Mouse (Mus musculus) hindbrain, embryonic 10.5 days (tissue): Measurements from ENCODE around the gene Ltbp3. TPM values are rescaled to one million over a fixed set of nuclear protein-coding genes. Genes with fewer than 3 reads are reported as not detected.

Experiments
- DNase-seq: peaks from one replicate; pipeline ENCODE4 v3.0.0-alpha.2; 2017; ENCODE audit warnings: low spot score
- H3K27ac ChIP-seq: fragments of 300-500 bp; sonication (generic); 2 replicates; pipeline ENCODE4 v1.5.1; 2016; ENCODE audit warnings: mild to moderate bottlenecking, moderate library complexity
- H3K27me3 ChIP-seq: fragments of 300-500 bp; sonication (generic); 2 replicates; pipeline ENCODE4 v1.6.1; 2016; ENCODE audit warnings: mild to moderate bottlenecking; ENCODE audit not compliant: poor library complexity, insufficient read depth, severe bottlenecking
- H3K36me3 ChIP-seq: fragments of 300-500 bp; sonication (generic); 2 replicates; pipeline ENCODE4 v1.6.1; 2016; ENCODE audit warnings: mild to moderate bottlenecking, moderate library complexity
- H3K4me1 ChIP-seq: fragments of 300-500 bp; sonication (generic); replicated peaks from 2 replicates; pipeline ENCODE4 v1.6.1; 2016; ENCODE audit warnings: mild to moderate bottlenecking
- H3K4me3 ChIP-seq: fragments of 300-500 bp; sonication (generic); 2 replicates; pipeline ENCODE4 v1.5.1; 2016; ENCODE audit warnings: mild to moderate bottlenecking, moderate library complexity
- H3K9me3 ChIP-seq: fragments of 300-500 bp; sonication (generic); 2 replicates; pipeline ENCODE4 v1.6.1; 2016; ENCODE audit warnings: mild to moderate bottlenecking, moderate library complexity
- WGBS: fragments of 180-500 bp; shearing (Covaris S2); methylation state at CpG from one replicate; pipeline ENCODE4 v1.1.7; 2016; 5-methylcytosine and 5-hydroxymethylcytosine counted together
- polyA plus RNA-seq: library from polyadenylated mRNA; unstranded; fragments of >200 nt; fragmentation: Nextera tagmentation; extraction: Ambion mirVana; gene quantifications from 2 replicates; pipeline ENCODE4 v1.2.1, GENCODE M21; 2016

Ltbp3 gene
- polyA plus RNA-seq, 1 experiment from 2014 or later: 6.9 TPM

- no peaks in the 10 kb centered on the region for H3K9me3 ChIP-seq
- H3K4me1 ChIP-seq: peaks cover 54% of the 10 kb centered on the region
- no peaks in the 10 kb centered on the region for H3K27me3 ChIP-seq
- peak; percentile 50 for DNase-seq
- under 1% methylated on average over 19 of the region's 19 CpGs for WGBS
- H3K4me3 ChIP-seq: peak overlapping the region; percentile 91
- peak overlapping the region; percentile 100 for H3K27ac ChIP-seq
- H3K36me3 ChIP-seq: peaks cover 51% of the 10 kb centered on the region
Observed at GRCm38 (mm10) chr19:5800632-5801431, 60.1 kb downstream of the Ltbp3 start.

DNA sequence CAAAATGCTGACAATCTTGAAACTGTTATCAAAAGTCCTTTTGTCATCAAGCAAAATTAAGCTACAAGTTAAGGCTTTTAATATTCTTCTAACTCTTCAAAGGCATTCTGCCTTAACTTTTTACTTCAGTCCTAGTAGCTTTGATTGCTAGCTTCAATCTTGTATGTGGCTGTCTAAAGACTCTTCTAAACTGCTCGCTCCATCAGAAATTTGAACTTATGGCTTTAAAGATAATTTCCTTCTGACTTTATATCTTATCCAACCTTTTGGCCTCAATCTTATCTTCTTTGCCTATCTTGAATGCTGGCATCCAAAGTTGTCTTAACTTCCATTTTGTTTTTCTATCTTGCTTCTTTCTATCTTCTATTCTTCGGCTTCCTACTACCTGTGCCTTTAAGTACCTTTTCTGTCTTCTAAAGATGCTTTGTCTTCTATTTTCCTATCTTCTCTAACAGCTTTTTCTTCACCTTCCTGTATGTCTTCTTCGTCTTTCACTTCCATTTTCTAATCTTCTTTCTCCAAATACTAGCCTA is 60.8 kb downstream of the Ltbp3 start:
- Histone ChIP-seq H3K27me3 (no peaks in the 10 kb centered on the region), H3K4me3 (peak overlapping the region; percentile 91), H3K9me3 (no peaks in the 10 kb centered on the region), H3K36me3 (peaks cover 44% of the 10 kb centered on the region), H3K4me1 (peaks cover 54% of the 10 kb centered on the region), H3K27ac (peak overlapping the region; percentile 100)
- 9% methylated on average over 3 of the region's 3 CpGs for WGBS
- DNase-seq: no peak

DNA sequence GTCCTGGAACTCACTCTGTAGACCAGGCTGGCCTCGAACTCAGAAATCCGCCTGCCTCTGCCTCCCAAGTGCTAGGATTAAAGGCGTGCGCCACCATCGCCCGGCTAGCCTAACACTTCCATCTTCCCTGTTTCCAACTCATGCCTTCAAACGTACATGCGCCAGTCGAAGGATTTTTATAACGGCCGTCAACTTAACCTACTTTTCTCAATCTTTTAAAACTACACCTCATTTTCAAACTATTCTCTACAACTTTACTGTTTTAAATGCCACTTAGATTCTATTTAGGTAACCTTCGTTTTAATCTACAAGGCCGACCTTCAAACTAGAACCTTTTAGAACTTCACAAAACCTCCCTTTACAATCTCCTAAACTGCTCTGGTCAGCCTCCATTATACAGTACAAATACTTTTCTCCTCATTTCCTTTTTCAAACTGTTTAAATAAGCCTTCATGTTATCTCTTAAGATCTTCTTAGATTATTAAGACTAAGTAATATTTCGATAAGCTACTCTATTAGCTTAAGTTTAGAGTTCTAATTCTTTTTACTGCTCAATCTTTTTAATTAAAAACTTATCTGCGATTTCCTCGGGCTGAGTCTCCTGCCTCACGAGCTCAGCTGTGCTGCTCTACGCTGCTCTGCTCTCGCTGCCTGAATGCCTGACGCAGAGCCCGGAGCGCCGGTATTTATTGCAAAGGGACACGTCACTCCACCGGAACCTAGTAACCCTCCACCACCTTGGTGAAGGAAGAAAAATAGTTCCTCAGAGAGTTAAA is 61.5 kb downstream of the Ltbp3 start:
- Histone ChIP-seq H3K4me1 (peaks cover 54% of the 10 kb centered on the region), H3K36me3 (peaks cover 37% of the 10 kb centered on the region), H3K4me3 (peak overlapping the region; percentile 91), H3K9me3 (no peaks in the 10 kb centered on the region), H3K27ac (peak overlapping the region; percentile 100), H3K27me3 (no peaks in the 10 kb centered on the region)
- peak; percentile 94 for DNase-seq
- WGBS: under 1% methylated on average over 25 of the region's 25 CpGs

- no peaks in the 10 kb centered on the region for H3K9me3 ChIP-seq
- under 1% methylated on average over 4 of the region's 4 CpGs for WGBS
- H3K27me3 ChIP-seq: no peaks in the 10 kb centered on the region
- no peak for DNase-seq
- peak overlapping the region; percentile 100 for H3K27ac ChIP-seq
- peaks cover 54% of the 10 kb centered on the region for H3K4me1 ChIP-seq
- peaks cover 32% of the 10 kb centered on the region for H3K36me3 ChIP-seq
- peak overlapping the region; percentile 91 for H3K4me3 ChIP-seq
Observed at GRCm38 (mm10) chr19:5802787-5803040, 62.0 kb downstream of the Ltbp3 start.

DNA sequence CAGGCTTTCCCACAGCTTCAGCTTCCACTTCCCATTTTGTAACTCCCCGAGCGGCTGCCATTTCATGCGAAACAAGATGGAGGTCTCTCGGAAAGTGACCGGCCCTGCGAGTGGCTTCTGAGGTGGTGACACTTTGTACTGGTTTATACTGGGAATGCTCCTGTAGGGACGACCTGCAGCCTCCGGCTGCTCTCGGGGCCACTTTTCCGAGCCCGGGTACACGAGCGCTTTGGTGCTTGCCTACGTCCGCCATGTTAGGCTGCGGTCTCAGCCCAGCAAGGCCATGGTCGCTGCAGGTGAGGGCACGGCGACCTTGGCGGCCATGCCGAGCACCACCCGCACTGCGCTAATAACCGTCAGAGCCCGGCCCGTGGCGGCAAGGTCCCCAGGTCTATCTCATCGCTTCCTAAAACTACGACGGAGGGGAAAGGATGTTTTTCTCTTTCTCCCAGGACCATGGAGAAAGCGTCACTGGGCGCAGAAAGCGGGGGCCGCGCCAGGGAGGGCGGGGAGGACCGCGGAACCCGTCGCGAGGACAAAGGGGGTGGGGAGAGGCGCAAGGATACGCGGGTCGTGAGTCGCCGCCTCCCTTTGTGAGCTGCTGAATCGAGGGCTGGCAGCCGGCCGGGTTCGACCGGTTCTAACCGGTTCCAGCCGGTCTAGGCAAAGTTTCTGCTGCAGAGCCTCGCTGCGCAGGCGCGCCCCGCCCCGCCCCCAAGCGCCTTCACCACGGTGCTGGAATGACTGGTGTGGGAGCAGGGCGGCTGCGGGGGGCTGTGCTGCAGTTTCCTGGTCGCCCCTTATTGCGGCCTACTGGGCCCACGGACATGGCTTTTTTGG is 62.6 kb downstream of the Ltbp3 start:
- under 1% methylated on average over 67 of the region's 67 CpGs for WGBS

DNA sequence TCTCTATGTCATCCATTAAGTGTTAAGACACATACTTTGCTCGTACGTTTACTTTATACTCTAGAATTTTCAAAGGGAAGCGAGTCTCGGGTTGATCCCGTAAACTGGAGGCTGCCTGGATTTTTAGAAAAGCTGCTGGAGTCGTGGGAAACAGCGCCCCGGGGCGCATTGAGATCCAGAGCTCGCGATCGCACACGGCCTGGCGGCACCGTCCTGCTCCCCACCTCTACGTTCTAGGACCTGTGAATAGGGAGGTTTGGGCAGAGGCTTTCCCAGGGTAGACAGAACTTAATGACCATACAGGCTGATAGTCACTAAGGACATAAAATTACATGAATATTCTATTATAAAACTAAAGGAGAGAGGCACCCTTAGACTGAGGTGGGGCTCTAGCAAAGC is 63.2 kb downstream of the Ltbp3 start:
- Histone ChIP-seq H3K4me1 (peaks cover 60% of the 10 kb centered on the region), H3K27me3 (no peaks in the 10 kb centered on the region), H3K9me3 (no peaks in the 10 kb centered on the region), H3K4me3 (peak overlapping the region; percentile 91), H3K27ac (peak overlapping the region; percentile 100), H3K36me3 (peaks cover 21% of the 10 kb centered on the region)
- no peak for DNase-seq
- under 1% methylated on average over 16 of the region's 16 CpGs for WGBS

More for the DNA sequence above, 62.6 kb downstream of the Ltbp3 start:
- peak; percentile 100 for DNase-seq
- no peaks in the 10 kb centered on the region for H3K9me3 ChIP-seq
- peak overlapping the region; percentile 91 for H3K4me3 ChIP-seq
- H3K4me1 ChIP-seq: peaks cover 54% of the 10 kb centered on the region
- peak overlapping the region; percentile 100 for H3K27ac ChIP-seq
- H3K27me3 ChIP-seq: no peaks in the 10 kb centered on the region
- peaks cover 27% of the 10 kb centered on the region for H3K36me3 ChIP-seq

DNA sequence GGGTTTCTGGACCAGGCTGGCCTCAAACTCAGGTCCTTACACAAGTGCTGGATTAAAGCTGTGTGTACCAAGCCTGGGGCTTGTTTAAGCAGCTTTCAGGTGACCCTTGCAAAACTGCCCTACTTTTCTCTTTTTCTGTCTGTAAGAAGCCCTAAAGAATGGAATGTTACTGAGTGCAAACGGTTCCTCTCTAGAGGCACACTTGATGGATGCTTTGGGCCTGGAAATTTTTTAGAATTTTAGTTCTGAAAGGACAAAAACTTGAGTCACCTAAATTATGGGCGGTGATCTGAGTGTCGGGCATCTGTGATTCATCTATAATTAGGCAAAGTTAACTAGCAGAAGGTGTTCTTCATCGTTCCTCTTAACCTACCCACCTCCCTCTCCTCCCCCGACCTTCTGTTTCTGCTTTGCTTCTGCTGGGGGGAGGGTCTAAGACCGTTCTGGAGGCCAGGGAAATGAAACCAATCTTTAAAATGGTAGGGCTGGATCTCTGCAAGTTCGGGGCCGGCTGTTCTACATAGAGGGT is 63.7 kb downstream of the Ltbp3 start:
- Histone ChIP-seq H3K36me3 (peaks cover 15% of the 10 kb centered on the region), H3K9me3 (no peaks in the 10 kb centered on the region), H3K27me3 (no peaks in the 10 kb centered on the region), H3K4me1 (peaks cover 66% of the 10 kb centered on the region), H3K4me3 (peak overlapping the region; percentile 91), H3K27ac (peak overlapping the region; percentile 100)
- no peak for DNase-seq
- WGBS: 42% methylated on average over 8 of the region's 8 CpGs

- 7% methylated on average over 8 of the region's 8 CpGs for WGBS
- peak overlapping the region; percentile 100 for H3K27ac ChIP-seq
- H3K9me3 ChIP-seq: no peaks in the 10 kb centered on the region
- peaks cover 84% of the 10 kb centered on the region for H3K4me1 ChIP-seq
- H3K36me3 ChIP-seq: no peaks in the 10 kb centered on the region
- H3K27me3 ChIP-seq: no peaks in the 10 kb centered on the region
- DNase-seq: peak; percentile 50
- H3K4me3 ChIP-seq: peak overlapping the region; percentile 29
Observed at GRCm38 (mm10) chr19:5806051-5806808, 65.5 kb downstream of the Ltbp3 start.

GRCm38 (mm10) chr19:5806809-5807205 is 66.1 kb downstream of the Ltbp3 start:
- WGBS: 17% methylated on average over 6 of the region's 6 CpGs
- peak overlapping the region; percentile 29 for H3K4me3 ChIP-seq
- DNase-seq: no peak
- H3K36me3 ChIP-seq: no peaks in the 10 kb centered on the region
- H3K4me1 ChIP-seq: peaks cover 90% of the 10 kb centered on the region
- no peaks in the 10 kb centered on the region for H3K9me3 ChIP-seq
- H3K27ac ChIP-seq: peak overlapping the region; percentile 100
- H3K27me3 ChIP-seq: no peaks in the 10 kb centered on the region

DNA sequence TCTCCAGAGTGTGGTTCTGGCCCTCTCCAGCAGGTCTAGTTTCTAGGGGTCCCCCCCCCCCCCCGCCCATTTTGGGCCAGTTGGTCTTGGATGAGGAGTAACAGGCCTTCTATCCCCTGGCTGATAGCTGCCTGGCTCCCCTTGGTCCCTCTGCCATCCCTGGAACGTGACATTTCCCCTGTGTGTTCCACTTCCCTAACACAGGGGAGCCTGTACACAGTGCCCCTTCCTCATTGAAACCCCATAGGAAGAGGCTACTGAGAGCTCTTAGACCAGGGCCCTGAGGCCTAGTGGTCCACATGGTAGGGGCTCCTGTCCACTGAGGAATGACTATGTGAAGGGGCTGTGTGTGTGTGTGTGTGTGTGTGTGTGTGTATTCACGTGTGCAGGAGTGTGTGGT is 67.0 kb downstream of the Ltbp3 start:
- Histone ChIP-seq H3K4me1 (peaks cover 97% of the 10 kb centered on the region), H3K4me3 (no peak overlapping the region), H3K36me3 (no peaks in the 10 kb centered on the region), H3K9me3 (no peaks in the 10 kb centered on the region), H3K27ac (peak overlapping the region; percentile 100), H3K27me3 (no peaks in the 10 kb centered on the region)
- 74% methylated on average over 3 of the region's 3 CpGs for WGBS
- no peak for DNase-seq
